Mouse (Mus musculus): ENCODE data around the gene Rapgef6.

The Rapgef6 gene

GRCm38 (mm10) chr11:54731367-54731766 lies 208.7 kb downstream of the Rapgef6 start:
- in situ Hi-C loops (cut with MboI, MseI), result no loop called here

DNA sequence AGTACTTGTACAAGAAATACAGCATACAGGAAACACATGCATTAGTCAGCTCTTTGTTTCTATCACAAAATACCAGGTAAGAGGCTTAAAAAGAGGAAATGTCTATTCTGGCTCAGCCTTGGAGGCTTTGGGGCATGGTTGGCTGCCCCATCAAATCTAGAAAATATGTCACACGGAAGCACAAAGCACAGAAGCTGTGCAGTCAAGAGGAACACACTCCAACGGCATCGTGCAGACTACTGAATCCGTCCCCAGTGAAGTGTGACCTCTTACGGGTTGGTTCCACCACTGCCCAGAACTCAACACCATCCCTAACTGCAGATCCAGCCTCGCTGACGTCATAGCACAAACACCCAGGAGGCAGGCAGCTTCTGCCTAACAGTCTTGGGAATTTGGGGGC lies 210.9 kb downstream of the Rapgef6 start:
- in situ Hi-C loops (cut with MboI, MseI), result no loop called here

- in situ Hi-C loops (cut with MboI, MseI), result no loop called here
These were observed 212.5 kb downstream of the Rapgef6 start for GRCm38 (mm10) chr11:54735114-54735513.

- in situ Hi-C loops (cut with MboI, MseI), result no loop called here
These were observed 214.3 kb downstream of the Rapgef6 start for GRCm38 (mm10) chr11:54736903-54737302.

DNA sequence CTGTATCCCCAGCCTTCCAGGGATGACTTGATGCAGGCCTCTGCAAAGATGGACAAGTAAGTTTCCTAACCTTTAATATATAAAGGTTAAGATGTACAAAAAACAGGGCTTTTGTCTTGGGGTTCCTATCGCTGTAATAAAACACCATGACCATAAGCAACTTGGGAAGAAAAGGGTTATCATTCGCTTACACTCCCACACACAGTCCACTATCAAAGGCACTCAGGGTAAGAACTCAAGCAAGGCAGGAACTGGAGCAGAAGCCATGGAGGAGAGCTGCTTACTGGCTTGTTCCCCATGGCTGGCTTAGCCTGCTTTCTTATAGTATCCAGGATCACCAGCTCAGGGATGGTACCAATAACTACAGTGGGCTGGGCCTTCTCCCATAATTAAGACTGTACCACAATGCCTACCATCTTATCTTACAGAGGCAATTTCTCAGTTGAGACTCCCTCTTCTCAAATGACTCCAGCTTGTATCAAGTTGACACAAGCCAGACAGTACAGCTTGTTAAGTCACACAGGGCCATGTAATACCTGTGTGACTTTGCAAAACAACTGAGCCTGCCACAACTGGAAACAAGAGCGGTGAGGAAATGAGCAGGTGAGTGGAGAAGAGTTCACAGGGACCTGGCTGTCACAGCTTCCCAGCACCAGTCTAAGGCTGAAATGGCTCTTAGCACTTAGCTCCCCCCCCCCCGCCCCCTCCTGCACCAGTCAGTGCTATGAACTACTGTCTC lies 216.5 kb downstream of the Rapgef6 start:
- in situ Hi-C loops (cut with MboI, MseI), result no loop called here

GRCm38 (mm10) chr11:54741330-54741729 lies 218.7 kb downstream of the Rapgef6 start:
- in situ Hi-C loops (cut with MboI, MseI), result no loop called here

DNA sequence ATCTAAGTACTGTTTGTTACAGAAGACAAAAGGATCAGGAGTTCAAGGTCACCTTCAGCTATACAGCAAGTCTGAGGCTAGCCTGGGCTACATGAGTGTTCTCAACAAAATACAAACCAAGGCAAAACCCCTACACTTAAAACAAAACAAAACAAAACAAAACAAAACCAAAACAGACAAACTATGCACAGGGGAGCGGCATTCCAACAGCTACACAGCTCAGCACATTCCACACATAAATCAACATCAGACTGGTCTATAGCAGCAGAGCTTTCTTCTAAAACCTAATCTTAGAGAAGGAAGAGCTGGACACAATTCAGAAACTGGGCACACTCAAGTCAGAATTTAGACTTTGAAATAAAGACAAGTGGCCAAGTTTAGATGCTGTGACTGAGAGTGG lies 221.6 kb downstream of the Rapgef6 start:
- in situ Hi-C loops (cut with MboI, MseI), result no loop called here
